Mouse (Mus musculus) limb, embryonic 13.5 days (tissue): ENCODE data around the gene Gm5089. TPM values are rescaled to one million over a fixed set of nuclear protein-coding genes. Genes with fewer than 3 reads are reported as not detected.

Source experiments
- ATAC-seq: fragments of 200-750 bp; cut with Nextera tagmentation; 2 replicates; pipeline ENCODE4 v1.8.0; 2017; ENCODE audit warnings: low read depth, moderate number of reproducible peaks, moderate TSS enrichment; ENCODE audit not compliant: low FRiP score
- H3K27ac ChIP-seq: fragments of 300-500 bp; sonication (generic); 2 replicates; pipeline ENCODE4 v1.5.1; 2015; ENCODE audit warnings: inconsistent platforms, mild to moderate bottlenecking, moderate library complexity
- H3K27me3 ChIP-seq: fragments of 300-500 bp; sonication (generic); 2 replicates; pipeline ENCODE4 v1.6.1; 2015; ENCODE audit warnings: mild to moderate bottlenecking, inconsistent platforms
- H3K36me3 ChIP-seq: fragments of 300-500 bp; sonication (generic); 2 replicates; pipeline ENCODE4 v1.6.1; 2015; ENCODE audit warnings: inconsistent platforms, mild to moderate bottlenecking, moderate library complexity
- H3K4me1 ChIP-seq: fragments of 300-500 bp; sonication (generic); 2 replicates; pipeline ENCODE4 v1.6.1; 2015; ENCODE audit warnings: inconsistent platforms
- H3K4me2 ChIP-seq: fragments of 300-500 bp; sonication (generic); replicated peaks from 2 replicates; pipeline ENCODE4 v1.6.1; 2015; ENCODE audit warnings: inconsistent platforms, mild to moderate bottlenecking, moderate library complexity
- H3K4me3 ChIP-seq: fragments of 300-500 bp; sonication (generic); 2 replicates; pipeline ENCODE4 v1.5.1; 2015; ENCODE audit warnings: moderate library complexity, mild to moderate bottlenecking, inconsistent platforms
- H3K9ac ChIP-seq: fragments of 300-500 bp; sonication (generic); 2 replicates; pipeline ENCODE4 v1.6.1; 2015; ENCODE audit warnings: mild to moderate bottlenecking, inconsistent platforms
- H3K9me3 ChIP-seq: fragments of 300-500 bp; sonication (generic); 2 replicates; pipeline ENCODE4 v1.6.1; 2016; ENCODE audit warnings: inconsistent platforms
- WGBS: fragments of 180-500 bp; shearing (Covaris S2); methylation state at CpG from one replicate; pipeline ENCODE4 v1.1.7; 2015; 5-methylcytosine and 5-hydroxymethylcytosine counted together
- polyA plus RNA-seq: library from polyadenylated mRNA; unstranded; fragments of >200 nt; fragmentation: Nextera tagmentation; extraction: Ambion mirVana; gene quantifications from 2 replicates; pipeline ENCODE4 v1.2.1, GENCODE M21; 2015

Gene Gm5089
- polyA plus RNA-seq, 1 experiment from 2014 or later = 0.37 TPM

DNA sequence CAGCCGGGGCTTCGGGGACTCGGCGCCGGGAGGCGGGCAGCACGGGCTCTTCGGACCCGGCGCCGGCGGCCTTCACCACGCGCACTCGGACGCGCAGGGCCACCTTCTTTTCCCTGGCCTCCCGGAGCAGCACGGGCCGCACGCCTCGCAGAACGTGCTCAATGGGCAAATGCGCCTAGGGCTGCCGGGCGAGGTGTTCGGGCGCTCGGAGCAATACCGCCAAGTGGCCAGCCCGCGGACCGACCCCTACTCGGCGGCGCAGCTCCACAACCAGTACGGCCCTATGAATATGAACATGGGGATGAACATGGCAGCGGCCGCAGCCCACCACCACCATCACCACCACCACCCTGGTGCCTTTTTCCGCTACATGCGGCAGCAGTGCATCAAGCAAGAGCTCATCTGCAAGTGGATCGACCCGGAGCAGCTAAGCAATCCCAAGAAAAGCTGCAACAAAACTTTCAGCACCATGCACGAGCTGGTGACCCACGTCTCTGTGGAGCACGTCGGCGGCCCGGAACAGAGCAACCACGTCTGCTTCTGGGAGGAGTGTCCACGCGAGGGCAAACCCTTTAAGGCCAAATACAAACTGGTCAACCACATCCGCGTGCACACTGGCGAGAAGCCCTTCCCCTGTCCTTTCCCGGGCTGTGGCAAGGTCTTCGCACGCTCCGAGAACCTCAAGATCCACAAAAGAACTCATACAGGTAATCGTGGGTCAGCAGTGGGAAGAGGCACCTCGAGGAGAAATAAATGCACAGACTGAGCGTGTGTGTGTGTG is 25.3 kb upstream of the Gm5089 start:
- peak overlapping the region; percentile 80 for H3K4me2 ChIP-seq
- peak overlapping the region; percentile 93 for H3K27ac ChIP-seq
- H3K27me3 ChIP-seq = peaks cover 78% of the 10 kb centered on the region
- no peak for ATAC-seq
- peaks cover 41% of the 10 kb centered on the region for H3K4me1 ChIP-seq
- H3K9ac ChIP-seq = peak overlapping the region; percentile 83
- H3K36me3 ChIP-seq = no peaks in the 10 kb centered on the region
- peak overlapping the region; percentile 64 for H3K4me3 ChIP-seq
- WGBS = under 1% methylated on average over 62 of the region's 62 CpGs
- no peaks in the 10 kb centered on the region for H3K9me3 ChIP-seq

DNA sequence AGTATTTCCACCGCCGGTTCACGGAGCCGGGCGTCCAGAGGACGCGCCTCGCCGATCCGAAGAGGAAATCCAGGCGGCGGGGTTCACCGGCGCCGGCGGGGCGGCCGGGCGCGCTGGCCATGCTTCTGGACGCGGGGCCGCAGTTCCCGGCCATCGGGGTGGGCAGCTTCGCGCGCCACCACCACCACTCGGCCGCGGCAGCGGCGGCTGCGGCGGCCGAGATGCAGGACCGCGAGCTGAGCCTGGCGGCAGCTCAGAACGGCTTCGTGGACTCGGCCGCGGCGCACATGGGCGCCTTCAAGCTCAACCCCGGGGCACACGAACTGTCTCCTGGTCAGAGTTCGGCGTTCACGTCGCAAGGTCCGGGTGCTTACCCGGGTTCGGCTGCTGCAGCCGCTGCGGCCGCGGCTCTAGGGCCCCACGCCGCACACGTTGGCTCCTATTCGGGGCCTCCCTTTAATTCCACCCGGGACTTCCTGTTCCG is 24.7 kb upstream of the Gm5089 start:
- H3K4me2 ChIP-seq = peak overlapping the region; percentile 80
- no peaks in the 10 kb centered on the region for H3K36me3 ChIP-seq
- under 1% methylated on average over 58 of the region's 65 CpGs for WGBS
- H3K9ac ChIP-seq = peak overlapping the region; percentile 83
- H3K27me3 ChIP-seq = peaks cover 77% of the 10 kb centered on the region
- no peak for ATAC-seq
- peak overlapping the region; percentile 93 for H3K27ac ChIP-seq
- H3K4me3 ChIP-seq = peak overlapping the region; percentile 64
- peaks cover 37% of the 10 kb centered on the region for H3K4me1 ChIP-seq
- H3K9me3 ChIP-seq = no peaks in the 10 kb centered on the region

DNA sequence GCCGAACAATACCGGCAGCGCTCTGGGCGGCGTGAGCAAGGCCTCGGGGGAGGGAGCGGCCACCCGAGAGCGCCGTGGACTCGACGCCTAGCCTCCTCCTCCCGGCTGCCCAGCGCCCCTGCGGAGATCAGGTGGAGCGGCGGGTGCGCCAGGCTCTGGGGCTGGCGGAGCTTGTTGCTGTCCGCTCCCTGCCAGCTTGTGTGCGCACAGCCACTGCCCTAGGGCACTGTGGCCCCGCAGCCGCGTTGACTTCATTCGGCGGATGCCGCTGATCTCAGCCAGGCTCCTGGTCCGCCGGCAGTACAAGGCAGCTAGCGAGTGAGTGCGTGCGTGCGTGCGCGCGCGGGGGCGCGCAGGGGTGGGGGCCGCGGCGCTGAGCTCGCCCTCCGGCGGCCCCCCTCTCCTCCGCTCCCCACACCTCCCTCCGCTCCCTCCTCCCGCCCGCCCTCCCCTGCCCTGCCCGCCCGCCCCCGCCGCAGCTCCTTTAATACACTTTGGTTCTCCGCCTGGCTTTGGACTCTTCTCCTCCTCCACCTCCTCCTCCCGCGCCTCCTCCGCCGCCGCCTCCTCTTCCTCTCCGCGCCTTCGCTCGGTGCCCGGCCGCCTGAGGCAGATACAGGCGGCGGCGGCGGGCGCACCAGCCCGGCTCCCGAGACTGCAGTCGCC is 24.1 kb upstream of the Gm5089 start, which contains the start of gene Zic2:
Zic2 (plus strand) TSS at position 545 of the 666 bp plus-strand sequence.
- Histone ChIP-seq H3K9me3 (no peaks in the 10 kb centered on the region), H3K27ac (peak within 1 kb of the TSS; percentile 93), H3K4me1 (peaks cover 37% of the 10 kb centered on the region), H3K36me3 (no peaks in the 10 kb centered on the region), H3K27me3 (peaks cover 77% of the 10 kb centered on the region), H3K9ac (peak within 1 kb of the TSS; percentile 83), H3K4me3 (peak within 1 kb of the TSS; percentile 64), H3K4me2 (peak within 1 kb of the TSS; percentile 80)
- ATAC-seq = peak; percentile 57
- 2% methylated on average over 50 of the region's 73 CpGs for WGBS

DNA sequence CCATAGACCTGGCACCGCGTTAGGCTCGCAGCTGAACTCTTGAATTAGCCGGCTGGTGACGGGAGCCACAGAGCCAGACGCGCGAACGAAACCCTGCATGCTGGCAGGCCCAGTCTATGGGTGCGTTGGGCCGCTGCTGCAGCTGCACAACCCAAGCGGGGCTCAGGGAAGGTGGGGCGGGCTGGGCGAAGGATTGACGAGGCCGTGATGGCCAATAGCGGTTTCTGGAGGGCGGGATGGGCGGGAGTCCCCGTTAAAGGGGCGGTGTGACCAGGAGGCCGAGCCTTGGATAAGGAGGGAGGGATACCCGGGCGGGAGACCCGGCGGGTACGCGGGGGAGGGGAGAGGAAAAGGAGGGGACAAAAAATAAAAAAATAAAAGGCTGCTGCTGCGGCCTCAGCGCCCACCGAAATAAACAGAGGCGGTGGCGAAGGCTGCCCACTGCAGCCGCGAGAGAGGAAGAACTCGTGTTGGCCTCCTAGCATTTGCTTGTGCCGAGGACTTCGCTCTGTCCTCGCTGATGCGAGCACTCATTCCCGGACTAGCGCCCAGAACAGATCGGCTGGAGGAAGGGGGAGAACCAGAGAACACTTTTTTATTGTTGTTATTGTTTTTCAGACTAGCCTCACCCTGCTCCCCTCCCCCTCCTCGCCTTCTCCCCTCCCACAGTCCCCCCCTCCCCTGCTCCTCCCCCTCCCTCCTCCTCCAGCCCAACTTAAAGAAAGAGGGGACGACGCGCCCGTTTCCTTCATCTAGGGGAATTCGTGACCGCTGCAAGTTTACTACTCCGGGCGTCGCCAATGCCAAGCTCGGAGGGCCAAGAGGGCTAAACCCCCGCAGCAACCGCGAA is 23.4 kb upstream of the Gm5089 start:
- H3K27ac ChIP-seq = peak overlapping the region; percentile 93
- H3K27me3 ChIP-seq = peaks cover 84% of the 10 kb centered on the region
- peak overlapping the region; percentile 83 for H3K9ac ChIP-seq
- peak overlapping the region; percentile 64 for H3K4me3 ChIP-seq
- WGBS = under 1% methylated on average over 55 of the region's 57 CpGs
- ATAC-seq = peak; percentile 83
- peaks cover 37% of the 10 kb centered on the region for H3K4me1 ChIP-seq
- H3K4me2 ChIP-seq = peak overlapping the region; percentile 80
- H3K9me3 ChIP-seq = no peaks in the 10 kb centered on the region
- H3K36me3 ChIP-seq = no peaks in the 10 kb centered on the region

DNA sequence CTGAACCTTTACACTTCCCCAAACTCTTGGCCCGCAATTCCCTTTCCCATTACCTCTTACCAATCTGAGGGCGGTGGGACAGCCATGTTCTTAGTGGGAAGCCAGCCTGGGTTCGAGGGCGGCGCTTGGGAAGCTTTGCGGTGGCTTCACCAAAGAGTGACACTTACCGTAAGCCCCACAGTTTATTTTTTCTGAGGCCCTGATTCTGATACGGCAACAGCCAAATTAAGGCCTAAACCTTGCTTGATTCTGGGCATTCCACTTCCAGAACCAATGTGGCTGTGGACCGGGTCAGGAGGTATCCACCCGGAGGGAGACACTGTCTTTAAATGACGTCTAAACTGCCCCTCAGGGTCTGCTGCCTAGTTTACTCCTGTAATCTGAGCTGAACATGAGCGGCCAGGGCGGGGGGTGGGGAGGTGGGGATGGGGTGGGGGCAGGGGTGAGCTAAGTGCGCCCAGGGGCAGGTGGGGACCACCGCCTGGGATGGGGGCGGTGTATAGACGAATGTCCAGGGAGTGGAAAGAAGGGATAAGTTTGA is 22.4 kb upstream of the Gm5089 start:
- Histone ChIP-seq H3K4me1 (peaks cover 33% of the 10 kb centered on the region), H3K9ac (no peak overlapping the region), H3K4me3 (peak overlapping the region; percentile 64), H3K4me2 (peak overlapping the region; percentile 80), H3K9me3 (no peaks in the 10 kb centered on the region), H3K27me3 (peaks cover 87% of the 10 kb centered on the region), H3K36me3 (no peaks in the 10 kb centered on the region), H3K27ac (no peak overlapping the region)
- ATAC-seq = 0 out of 2 replicates have a peak, but pooled peaks have one; percentile 0
- 2% methylated on average over 17 of the region's 17 CpGs for WGBS

DNA sequence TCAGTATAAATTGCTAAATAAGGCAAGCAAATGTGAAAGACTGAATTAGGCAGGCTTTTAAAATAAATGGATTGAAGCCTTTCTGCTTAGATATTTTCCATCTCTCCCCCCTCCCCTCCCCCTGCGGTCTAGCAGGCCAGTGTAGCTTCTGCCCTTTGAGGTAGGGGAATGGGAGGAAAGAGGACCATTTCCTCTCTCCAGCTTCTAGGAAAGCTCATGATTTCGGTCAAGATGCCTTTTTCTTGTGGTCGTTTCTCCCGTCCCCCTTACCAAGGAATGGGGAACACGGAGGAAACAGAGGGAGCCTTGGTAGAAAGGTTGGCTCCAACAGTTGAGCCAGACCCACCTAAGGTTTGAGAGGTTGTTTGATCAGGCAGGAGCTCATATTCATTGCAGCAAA is 21.7 kb upstream of the Gm5089 start:
- H3K36me3 ChIP-seq = no peaks in the 10 kb centered on the region
- ATAC-seq = no peak
- H3K4me2 ChIP-seq = peak overlapping the region; percentile 9; the same call in 1 of the 2 replicates
- H3K4me1 ChIP-seq = peaks cover 34% of the 10 kb centered on the region
- no peak overlapping the region for H3K4me3 ChIP-seq
- WGBS = 4% methylated on average over 5 of the region's 5 CpGs
- no peak overlapping the region for H3K9ac ChIP-seq
- no peaks in the 10 kb centered on the region for H3K9me3 ChIP-seq
- no peak overlapping the region for H3K27ac ChIP-seq
- H3K27me3 ChIP-seq = peaks cover 88% of the 10 kb centered on the region

DNA sequence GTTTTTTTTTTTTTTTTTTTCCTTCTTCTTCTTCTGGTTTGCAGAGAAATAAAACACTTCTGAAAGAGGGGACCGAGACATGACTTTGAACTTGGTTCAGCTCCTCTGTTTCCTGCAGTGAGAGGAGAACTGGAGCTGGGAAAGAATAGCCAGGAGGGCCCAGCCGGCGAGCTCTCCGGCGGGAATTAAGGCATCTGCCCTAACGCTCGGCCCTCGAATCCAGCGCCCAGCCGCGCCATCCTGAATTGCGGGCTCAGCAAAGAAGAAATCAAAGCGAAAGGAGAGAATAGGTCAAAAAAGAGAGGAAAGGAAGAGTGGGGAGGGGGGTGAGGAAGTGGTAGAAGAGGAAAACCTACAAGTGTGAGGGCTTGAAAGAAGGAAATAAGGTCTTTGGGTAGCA is 21.2 kb upstream of the Gm5089 start:
- H3K9me3 ChIP-seq = no peaks in the 10 kb centered on the region
- H3K4me2 ChIP-seq = peak overlapping the region; percentile 50
- no peak for ATAC-seq
- H3K27ac ChIP-seq = no peak overlapping the region
- 1% methylated on average over 13 of the region's 13 CpGs for WGBS
- H3K9ac ChIP-seq = no peak overlapping the region
- peaks cover 87% of the 10 kb centered on the region for H3K27me3 ChIP-seq
- H3K4me3 ChIP-seq = 0 out of 2 replicates have a peak overlapping the region, but pooled peaks have one; percentile 20
- no peaks in the 10 kb centered on the region for H3K36me3 ChIP-seq
- H3K4me1 ChIP-seq = peaks cover 34% of the 10 kb centered on the region

DNA sequence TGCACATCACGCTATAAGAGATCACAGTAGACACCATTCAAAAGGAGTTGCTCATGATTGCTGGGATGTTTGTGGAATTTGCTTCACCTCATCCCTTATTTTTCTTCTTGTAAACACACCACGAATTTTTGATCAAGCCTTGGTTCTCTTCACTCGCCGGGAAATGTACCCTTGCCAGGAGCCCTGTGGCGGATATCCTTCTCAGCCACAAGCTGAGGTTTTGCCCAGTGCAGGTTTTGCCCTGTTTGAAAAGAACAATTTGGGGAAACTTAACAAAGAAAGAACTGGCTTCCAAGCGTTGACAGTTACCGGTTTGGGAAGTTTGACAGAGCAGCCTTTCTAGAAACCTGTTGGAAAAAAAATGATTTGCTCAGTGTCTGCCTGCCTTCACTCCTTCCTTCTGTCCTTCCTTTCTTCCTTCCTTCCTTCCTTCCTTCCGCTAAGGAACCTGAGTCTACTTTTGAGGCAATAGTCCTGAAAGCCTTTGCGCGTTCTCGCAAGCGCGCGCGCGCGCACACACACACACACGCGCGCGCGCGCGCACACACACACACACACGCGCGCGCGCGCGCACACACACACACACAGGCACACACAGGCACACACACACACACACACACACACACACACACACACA is 20.7 kb upstream of the Gm5089 start:
- H3K9me3 ChIP-seq = no peaks in the 10 kb centered on the region
- H3K9ac ChIP-seq = no peak overlapping the region
- no peak overlapping the region for H3K27ac ChIP-seq
- 0 out of 2 replicates have a peak overlapping the region, but pooled peaks have one; percentile 7 for H3K4me3 ChIP-seq
- H3K36me3 ChIP-seq = no peaks in the 10 kb centered on the region
- peak overlapping the region; percentile 50 for H3K4me2 ChIP-seq
- WGBS = 11% methylated on average over 31 of the region's 31 CpGs
- peaks cover 92% of the 10 kb centered on the region for H3K27me3 ChIP-seq
- peaks cover 34% of the 10 kb centered on the region for H3K4me1 ChIP-seq
- no peak for ATAC-seq

DNA sequence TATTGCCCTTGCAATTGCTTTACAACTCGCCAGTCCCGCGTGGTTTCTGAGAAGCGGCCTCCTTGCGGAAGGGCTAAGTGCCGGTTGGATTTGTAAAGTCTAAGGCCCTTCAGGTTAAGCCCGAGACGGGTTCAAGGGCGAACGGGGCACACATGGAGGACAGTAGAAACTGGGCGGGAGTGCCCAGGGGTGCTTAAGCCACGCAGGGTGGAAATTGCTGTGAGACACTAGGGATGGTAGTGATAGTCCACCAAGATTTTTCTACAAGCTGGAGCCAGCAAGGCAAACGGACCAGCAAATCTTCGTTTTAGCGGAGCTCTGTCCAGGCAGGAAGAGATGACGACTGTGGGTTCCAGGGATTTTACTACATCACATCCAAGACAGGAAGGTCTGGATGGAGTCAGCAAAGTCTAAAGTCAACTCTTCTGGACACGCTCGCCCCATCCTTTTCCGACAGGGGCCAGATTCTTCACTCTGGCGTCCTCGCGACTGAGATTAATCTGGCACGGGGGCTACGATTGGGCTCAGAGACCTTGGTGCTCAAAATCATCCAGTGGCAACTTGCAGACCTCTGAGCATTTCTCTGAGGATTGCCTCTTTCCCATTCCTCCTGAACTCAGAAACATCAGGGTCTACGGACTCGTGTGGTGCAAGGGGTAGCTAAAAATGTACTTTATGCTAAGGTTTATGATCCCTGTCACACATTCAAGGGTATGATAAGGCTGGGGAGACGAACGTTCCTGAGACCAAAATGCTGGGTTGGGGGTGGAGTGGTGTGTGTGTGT is 18.2 kb upstream of the Gm5089 start:
- peaks cover 39% of the 10 kb centered on the region for H3K4me1 ChIP-seq
- H3K9ac ChIP-seq = no peak overlapping the region
- H3K9me3 ChIP-seq = no peaks in the 10 kb centered on the region
- H3K27me3 ChIP-seq = peaks cover 95% of the 10 kb centered on the region
- no peak for ATAC-seq
- no peak overlapping the region for H3K27ac ChIP-seq
- no peak overlapping the region for H3K4me3 ChIP-seq
- peak overlapping the region; percentile 41 for H3K4me2 ChIP-seq
- no peaks in the 10 kb centered on the region for H3K36me3 ChIP-seq
- 6% methylated on average over 28 of the region's 28 CpGs for WGBS

DNA sequence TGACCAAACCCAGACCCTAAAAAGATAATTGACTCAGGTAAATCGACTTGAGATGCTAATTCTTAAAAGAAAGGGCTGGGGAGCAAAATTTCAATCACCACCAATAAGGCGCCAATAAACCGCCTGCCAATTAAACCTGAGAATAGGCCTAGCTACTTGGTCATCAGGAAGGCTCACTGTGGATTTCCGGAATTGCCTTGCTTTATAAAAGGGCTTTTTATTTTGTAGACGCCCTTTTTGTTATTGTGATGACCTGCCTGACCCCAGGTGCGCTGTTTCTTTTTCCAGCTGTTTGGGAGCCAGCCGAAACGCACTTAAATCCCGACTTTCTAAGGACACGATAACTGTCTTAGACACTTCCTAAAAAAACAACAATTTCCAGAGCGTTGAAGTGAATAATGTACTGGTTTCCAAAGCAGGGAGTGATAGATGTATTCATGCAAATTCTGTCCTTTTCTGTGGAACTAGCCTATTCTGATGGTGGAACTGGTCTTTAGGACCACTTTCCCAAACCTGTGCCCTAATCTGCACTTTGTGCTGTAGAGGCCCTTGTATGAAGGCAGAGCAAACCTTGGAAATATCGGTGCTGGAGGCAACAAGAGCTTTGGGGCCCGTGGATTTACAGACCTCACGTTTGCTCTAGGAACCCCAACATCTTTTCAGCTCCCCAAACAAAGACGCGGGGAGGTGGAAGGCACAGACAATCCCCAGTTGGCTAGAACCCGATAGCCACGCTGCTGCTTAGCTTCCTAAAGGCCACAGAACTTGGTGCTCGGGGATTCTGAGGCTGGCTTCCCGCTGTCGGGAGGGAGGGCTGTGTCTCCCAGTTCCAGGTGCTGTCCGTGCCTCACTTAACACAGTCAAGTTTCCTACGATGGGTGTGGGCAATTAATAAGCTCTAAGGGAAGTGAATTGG is 17.3 kb upstream of the Gm5089 start:
- H3K4me2 ChIP-seq = peak overlapping the region; percentile 41

More for the DNA sequence above, 17.3 kb upstream of the Gm5089 start:
- Histone ChIP-seq H3K4me3 (no peak overlapping the region), H3K9me3 (no peaks in the 10 kb centered on the region), H3K27me3 (peaks cover 96% of the 10 kb centered on the region), H3K27ac (no peak overlapping the region), H3K9ac (no peak overlapping the region), H3K36me3 (no peaks in the 10 kb centered on the region), H3K4me1 (peaks cover 37% of the 10 kb centered on the region)
- WGBS = 11% methylated on average over 23 of the region's 23 CpGs
- no peak for ATAC-seq
